Mouse (Mus musculus): ENCODE measurements around the gene Sun3.

DNA sequence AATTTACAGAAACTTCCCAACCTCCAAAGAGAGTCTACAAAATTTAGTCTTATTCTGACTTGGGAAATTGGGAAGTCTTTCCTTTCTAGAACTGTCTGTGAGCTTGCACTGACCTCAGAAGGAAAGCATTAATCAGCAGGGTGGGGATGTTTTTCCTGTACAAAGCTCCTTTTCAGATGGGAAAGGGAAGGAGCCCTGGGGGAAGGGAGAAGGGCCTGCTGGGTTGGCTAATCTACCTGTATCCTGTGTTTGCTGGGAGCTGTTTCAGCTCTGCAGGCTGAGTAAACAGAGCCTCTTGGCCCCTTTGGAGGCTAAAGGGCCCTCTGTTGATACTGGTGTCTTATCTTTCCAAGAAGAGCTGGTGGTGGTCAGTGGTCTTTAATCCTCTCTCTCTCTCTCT is 62.7 kb downstream of the Sun3 start:
- TF ChIP-seq HCFC1 (IDR thresholded peaks at IDR 0.05; ENCODE audit: borderline replicate concordance, insufficient read depth, low read length) (no peak), CHD2 (IDR thresholded peaks at IDR 0.05; ENCODE audit: low read depth, low read length) (no peak), MAFK (IDR thresholded peaks at IDR 0.05; ENCODE audit: insufficient read depth, low read depth, low read length) (no peak)
